Mouse (Mus musculus): ENCODE results near the gene Apoa5.

The Apoa5 gene

GRCm38 (mm10) chr9:46268343-46268873 is at the start of gene Apoa5:
Apoa5 (plus strand) TSS chr9:46268633.
- in situ Hi-C loops (cut with MboI, MseI), result loop anchor here (5.0 kb wide), 1 partner anchor 71 kb away; no protein-coding TSS in a partner anchor

GRCm38 (mm10) chr9:46223090-46223489 is 45.3 kb upstream of the Apoa5 start:
- in situ Hi-C loops (cut with MboI, MseI), result no loop called here

GRCm38 (mm10) chr9:46224101-46224500 is 44.3 kb upstream of the Apoa5 start:
- in situ Hi-C loops (cut with MboI, MseI), result no loop called here

- in situ Hi-C loops (cut with MboI, MseI), result no loop called here
Observed at GRCm38 (mm10) chr9:46224945-46225660, 43.3 kb upstream of the Apoa5 start.

- in situ Hi-C loops (cut with MboI, MseI), result no loop called here
Observed at GRCm38 (mm10) chr9:46227064-46227614, 41.3 kb upstream of the Apoa5 start.

GRCm38 (mm10) chr9:46228491-46228890 is 39.9 kb upstream of the Apoa5 start, which contains the start of gene Apoa1:
Apoa1 (plus strand) TSS chr9:46228580.
- in situ Hi-C loops (cut with MboI, MseI), result no loop called here

GRCm38 (mm10) chr9:46229573-46230449 is 38.6 kb upstream of the Apoa5 start:
- in situ Hi-C loops (cut with MboI, MseI), result no loop called here

GRCm38 (mm10) chr9:46230450-46230975 is 37.9 kb upstream of the Apoa5 start:
- in situ Hi-C loops (cut with MboI, MseI), result no loop called here

GRCm38 (mm10) chr9:46235196-46235595 is 33.2 kb upstream of the Apoa5 start:
- in situ Hi-C loops (cut with MboI, MseI), result no loop called here

GRCm38 (mm10) chr9:46235596-46235648 is 33.0 kb upstream of the Apoa5 start, which contains the start of gene Apoc3:
Apoc3 (minus strand) TSS chr9:46235636.
- in situ Hi-C loops (cut with MboI, MseI), result no loop called here

GRCm38 (mm10) chr9:46235649-46236048 is 32.8 kb upstream of the Apoa5 start:
- in situ Hi-C loops (cut with MboI, MseI), result no loop called here

GRCm38 (mm10) chr9:46238850-46239249 is 29.6 kb upstream of the Apoa5 start:
- in situ Hi-C loops (cut with MboI, MseI), result no loop called here

- in situ Hi-C loops (cut with MboI, MseI), result no loop called here
Observed at GRCm38 (mm10) chr9:46240526-46241153, 27.8 kb upstream of the Apoa5 start, which contains the start of gene Apoa4. Apoa4 (plus strand) TSS chr9:46240696.

GRCm38 (mm10) chr9:46241818-46242217 is 26.6 kb upstream of the Apoa5 start:
- in situ Hi-C loops (cut with MboI, MseI), result no loop called here

- in situ Hi-C loops (cut with MboI, MseI), result no loop called here
Observed at GRCm38 (mm10) chr9:46243122-46243521, 25.3 kb upstream of the Apoa5 start.

- in situ Hi-C loops (cut with MboI, MseI), result no loop called here
Observed at GRCm38 (mm10) chr9:46243584-46243983, 24.8 kb upstream of the Apoa5 start.

GRCm38 (mm10) chr9:46246752-46247324 is 21.6 kb upstream of the Apoa5 start:
- in situ Hi-C loops (cut with MboI, MseI), result no loop called here

GRCm38 (mm10) chr9:46256177-46256576 is 12.3 kb upstream of the Apoa5 start:
- in situ Hi-C loops (cut with MboI, MseI), result no loop called here

- in situ Hi-C loops (cut with MboI, MseI), result no loop called here
Observed at GRCm38 (mm10) chr9:46256658-46257385, 11.6 kb upstream of the Apoa5 start.

GRCm38 (mm10) chr9:46257546-46257945 is 10.9 kb upstream of the Apoa5 start:
- in situ Hi-C loops (cut with MboI, MseI), result no loop called here

GRCm38 (mm10) chr9:46259111-46259510 is 9.3 kb upstream of the Apoa5 start:
- in situ Hi-C loops (cut with MboI, MseI), result no loop called here
